Mouse (Mus musculus) adrenal gland (tissue): ENCODE data around the gene Mtnr1b.

Experiments
- intact Hi-C: fragments of 180-260 bp; cut with DNase I; formaldehyde crosslinking; loops from one replicate; pipeline ENCODE4 v1.15.1; 2025

Gene Mtnr1b

GRCm38 (mm10) chr9:15804296-15804695 lies 70.1 kb downstream of the Mtnr1b start:
- intact Hi-C loops = no loop called here

DNA sequence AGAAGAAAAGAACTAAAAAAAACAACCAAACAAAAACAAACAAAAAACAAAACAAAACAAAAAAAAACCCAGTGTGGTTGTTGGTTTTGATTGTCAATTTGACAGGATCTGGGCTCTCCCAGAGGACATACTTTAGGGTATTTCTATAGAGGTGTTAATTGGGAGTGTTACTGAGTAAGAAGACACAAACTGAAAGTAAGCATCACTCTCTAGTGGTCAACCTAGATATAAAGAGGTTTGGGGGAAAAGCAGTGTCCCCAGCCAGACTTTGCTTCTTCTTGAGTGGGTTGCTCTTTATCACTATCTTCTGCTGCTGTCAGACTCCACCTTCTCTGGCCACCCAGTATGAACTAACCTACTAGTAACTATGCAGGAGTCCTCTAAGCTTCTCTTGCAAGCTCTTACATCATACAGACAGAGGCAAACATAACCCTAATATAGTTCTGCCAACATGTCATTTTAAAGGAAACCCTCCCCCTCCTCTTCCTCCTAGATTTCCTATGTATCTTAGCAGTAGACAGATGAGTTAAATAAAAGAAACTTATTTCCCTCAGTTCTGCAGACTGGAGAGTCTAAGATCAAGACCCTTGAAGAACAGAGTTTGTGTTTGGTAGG lies 71.8 kb downstream of the Mtnr1b start:
- intact Hi-C loops = no loop called here

- intact Hi-C loops = no loop called here
Measured at GRCm38 (mm10) chr9:15800402-15800801, 74.0 kb downstream of the Mtnr1b start.

DNA sequence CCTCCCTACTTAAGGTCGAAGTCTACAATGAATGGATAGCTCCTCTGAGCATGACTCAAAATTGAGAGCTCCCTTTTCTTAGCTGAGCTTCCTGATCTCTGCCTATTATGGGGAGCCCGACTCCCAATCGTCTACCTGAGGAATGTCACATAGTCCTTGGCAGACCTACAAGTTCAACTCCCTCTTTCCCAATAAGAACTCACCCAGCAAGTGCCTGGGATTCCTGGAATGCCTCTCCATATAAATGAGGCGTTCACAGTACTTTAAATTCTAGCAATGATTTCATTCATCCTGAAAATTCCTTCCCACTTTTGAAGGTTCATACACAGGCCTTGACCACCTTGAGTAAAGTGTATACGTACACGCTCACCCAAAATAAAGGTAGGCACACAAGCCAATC lies 79.9 kb downstream of the Mtnr1b start:
- intact Hi-C loops = no loop called here

DNA sequence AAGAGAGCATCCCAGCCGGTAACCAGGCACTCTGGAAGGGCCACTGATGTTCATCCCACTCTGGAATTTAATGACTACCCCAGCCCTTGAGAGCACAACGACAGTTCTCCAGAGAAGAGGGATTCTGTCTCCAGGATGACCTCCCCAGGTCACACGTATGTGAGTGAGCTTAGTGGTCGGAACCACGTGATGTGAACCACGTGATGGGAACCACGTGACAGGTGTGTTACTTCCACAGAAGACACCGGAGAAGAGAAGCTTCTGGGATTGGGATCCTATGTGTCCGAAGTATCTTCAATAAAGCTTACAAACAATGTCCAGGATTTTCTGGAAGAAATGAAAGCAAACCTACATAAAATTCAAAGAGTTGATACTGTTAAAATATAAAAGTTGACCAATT lies 82.3 kb downstream of the Mtnr1b start:
- intact Hi-C loops = no loop called here

GRCm38 (mm10) chr9:15786610-15787009 lies 87.7 kb downstream of the Mtnr1b start:
- intact Hi-C loops = no loop called here

GRCm38 (mm10) chr9:15786192-15786591 lies 88.2 kb downstream of the Mtnr1b start:
- intact Hi-C loops = no loop called here

GRCm38 (mm10) chr9:15781936-15782335 lies 92.4 kb downstream of the Mtnr1b start:
- intact Hi-C loops = no loop called here

DNA sequence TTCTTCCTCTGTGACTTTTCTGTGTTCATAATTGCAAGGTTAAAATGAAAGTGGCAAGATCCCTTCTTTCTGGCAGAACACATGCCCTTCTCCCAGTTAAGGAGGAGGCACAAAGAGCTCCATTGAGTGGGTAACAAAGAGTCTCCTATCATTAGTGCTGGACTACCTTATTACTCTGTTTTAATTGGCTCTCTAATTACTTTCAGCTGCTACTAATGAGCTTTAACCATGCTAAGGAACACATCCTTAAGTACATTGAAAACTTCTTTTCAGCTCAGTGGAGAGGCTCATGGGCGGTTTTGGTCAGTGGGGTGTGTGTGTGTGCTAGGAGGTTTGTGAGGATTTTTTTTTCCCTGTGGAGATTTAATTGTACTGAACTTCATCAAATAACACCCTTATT lies 99.4 kb downstream of the Mtnr1b start:
- intact Hi-C loops = no loop called here
